Mouse (Mus musculus) c-Kit-positive CD71-negative TER-119-negative erythroid progenitor cells, embryonic 14.5 days (primary cell): ENCODE data around the gene Rrbp1.

Source experiments
- DNase-seq: peaks from one replicate; pipeline ENCODE4 v3.0.0-alpha.2; 2013; ENCODE audit warnings: low read depth

Rrbp1 gene

GRCm38 (mm10) chr2:143955004-143955403, 56.1 kb downstream of the Rrbp1 start:
- DNase-seq, result no peak

GRCm38 (mm10) chr2:143953944-143954343, 57.1 kb downstream of the Rrbp1 start:
- DNase-seq, result no peak

- no peak for DNase-seq
Measured at GRCm38 (mm10) chr2:143951546-143952315, 59.3 kb downstream of the Rrbp1 start.

- DNase-seq, result no peak
Measured at GRCm38 (mm10) chr2:143951028-143951420, 60.0 kb downstream of the Rrbp1 start.

GRCm38 (mm10) chr2:143950290-143951027, 60.6 kb downstream of the Rrbp1 start:
- no peak for DNase-seq

GRCm38 (mm10) chr2:143949217-143949616, 61.8 kb downstream of the Rrbp1 start:
- DNase-seq, result no peak

- DNase-seq, result no peak
Measured at GRCm38 (mm10) chr2:143948416-143948815, 62.6 kb downstream of the Rrbp1 start.

GRCm38 (mm10) chr2:143947981-143948380, 63.1 kb downstream of the Rrbp1 start:
- DNase-seq, result no peak

- DNase-seq, result no peak
Measured at GRCm38 (mm10) chr2:143946399-143946798, 64.7 kb downstream of the Rrbp1 start.

- peak; percentile 26 for DNase-seq
Measured at GRCm38 (mm10) chr2:143945466-143946075, 65.5 kb downstream of the Rrbp1 start.

GRCm38 (mm10) chr2:143944796-143945195, 66.3 kb downstream of the Rrbp1 start:
- DNase-seq, result no peak

GRCm38 (mm10) chr2:143940406-143940805, 70.7 kb downstream of the Rrbp1 start:
- no peak for DNase-seq

- no peak for DNase-seq
Measured at GRCm38 (mm10) chr2:143937861-143938260, 73.2 kb downstream of the Rrbp1 start.

- no peak for DNase-seq
Measured at GRCm38 (mm10) chr2:143934439-143934838, 76.6 kb downstream of the Rrbp1 start.

GRCm38 (mm10) chr2:143933516-143933915, 77.5 kb downstream of the Rrbp1 start:
- no peak for DNase-seq

GRCm38 (mm10) chr2:143932340-143932873, 78.7 kb downstream of the Rrbp1 start:
- no peak for DNase-seq

- DNase-seq, result no peak
Measured at GRCm38 (mm10) chr2:143929607-143930311, 81.3 kb downstream of the Rrbp1 start.

GRCm38 (mm10) chr2:143925826-143926225, 85.2 kb downstream of the Rrbp1 start:
- DNase-seq, result no peak

GRCm38 (mm10) chr2:143924085-143924484, 87.0 kb downstream of the Rrbp1 start:
- no peak for DNase-seq

GRCm38 (mm10) chr2:143918831-143919502, 92.1 kb downstream of the Rrbp1 start:
- DNase-seq, result no peak

- DNase-seq, result no peak
Measured at GRCm38 (mm10) chr2:143917622-143918021, 93.4 kb downstream of the Rrbp1 start.
